Mouse (Mus musculus) brain, embryonic 14.5 days (tissue): ENCODE measurements at regions not wholly inside any gene's neighbourhood (a gene's known extent, or its start where the extent isn't known, plus 50 kb on each side); places are given as distances from the start of the nearest gene placed in this dataset.
A peak's percentile ranks its signal among the peaks of the same experiment; 100 is the strongest.
"Not testable (repeated sequence)": the region's sequence is repeated elsewhere in the genome, so short reads cannot be mapped to it uniquely, and the experiment has no call there.

Experiments used
- DNase-seq: peaks from one replicate; pipeline ENCODE4 v3.0.0-alpha.2; 2011; ENCODE audit warnings: low read depth
- CTCF ChIP-seq: fragments of 200-500 bp; IDR thresholded peaks from 2 replicates; pipeline ENCODE4 v1.5.1; 2012; ENCODE audit warnings: inconsistent platforms, mild to moderate bottlenecking, moderate library complexity, borderline replicate concordance; ENCODE audit not compliant: insufficient read depth, insufficient read length; ENCODE audit errors: extremely low read depth
- POLR2A ChIP-seq: fragments of 200-500 bp; IDR thresholded peaks from 2 replicates; pipeline ENCODE4 v1.6.1; 2012; ENCODE audit warnings: mild to moderate bottlenecking, inconsistent platforms, borderline replicate concordance; ENCODE audit not compliant: poor library complexity, insufficient read depth, insufficient read length, severe bottlenecking; ENCODE audit errors: extremely low read depth

GRCm38 (mm10) chr15:41283199-41283598 is 1149.0 kb downstream of the 9330182O14Rik start:
- DNase-seq: no peak
- no peak for TF ChIP-seq CTCF
- TF ChIP-seq POLR2A: no peak

DNA sequence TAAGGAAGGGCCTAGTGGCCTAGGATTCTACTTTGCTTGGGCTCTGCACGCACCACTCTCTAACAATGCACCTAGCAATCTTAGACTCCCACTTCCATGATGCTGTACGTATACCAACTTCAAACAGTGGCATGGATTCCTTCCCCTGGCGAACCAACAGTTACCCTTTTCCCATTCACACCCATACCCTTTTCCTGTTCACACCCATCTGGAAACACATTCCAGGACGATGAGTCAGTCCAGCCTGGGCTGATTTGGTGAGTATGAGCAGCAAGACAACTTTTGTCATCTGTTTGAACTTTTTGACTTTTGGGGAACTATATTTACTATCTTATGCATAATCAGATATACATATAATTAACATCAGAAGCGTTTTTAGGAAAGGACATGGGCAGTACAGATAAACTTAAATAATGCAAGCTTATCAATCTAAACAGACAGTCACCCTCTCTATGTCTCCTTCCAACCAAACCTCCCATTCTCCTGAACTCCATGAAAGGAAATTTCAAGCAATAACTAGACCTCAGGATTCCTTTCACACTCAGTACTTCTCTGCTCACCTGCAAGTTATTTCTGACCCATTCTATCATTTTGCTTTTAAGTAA is 1152.7 kb downstream of the 9330182O14Rik start:
- TF ChIP-seq POLR2A (no peak), CTCF (no peak)
- no peak for DNase-seq

DNA sequence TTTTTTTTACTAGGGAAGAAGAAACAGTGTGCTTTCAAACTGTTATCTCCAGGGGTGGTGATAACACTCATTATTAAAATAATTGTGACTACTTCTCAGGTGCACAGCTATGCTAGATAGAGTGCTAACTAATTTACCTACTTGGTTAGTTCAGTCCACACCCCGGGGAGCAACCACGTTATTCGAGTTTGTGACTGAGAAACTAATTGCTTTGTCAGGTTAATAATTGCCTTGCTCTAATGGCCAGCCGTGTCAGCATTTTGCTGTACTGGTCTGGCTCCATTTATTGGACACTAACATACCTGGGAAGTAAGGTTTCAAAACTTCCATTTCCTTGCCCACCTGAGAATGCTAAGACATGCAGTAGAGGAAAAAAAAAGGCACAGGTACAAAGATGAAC is 1163.3 kb downstream of the 9330182O14Rik start:
- no peak for TF ChIP-seq POLR2A
- no peak for DNase-seq

- DNase-seq: no peak
- TF ChIP-seq POLR2A: no peak
Observed at GRCm38 (mm10) chr15:41306638-41307037, 1172.5 kb downstream of the 9330182O14Rik start.

- no peak for DNase-seq
- no peak for TF ChIP-seq POLR2A
- no peak for TF ChIP-seq CTCF
Observed at GRCm38 (mm10) chr15:41311728-41312320, 1177.7 kb downstream of the 9330182O14Rik start.

DNA sequence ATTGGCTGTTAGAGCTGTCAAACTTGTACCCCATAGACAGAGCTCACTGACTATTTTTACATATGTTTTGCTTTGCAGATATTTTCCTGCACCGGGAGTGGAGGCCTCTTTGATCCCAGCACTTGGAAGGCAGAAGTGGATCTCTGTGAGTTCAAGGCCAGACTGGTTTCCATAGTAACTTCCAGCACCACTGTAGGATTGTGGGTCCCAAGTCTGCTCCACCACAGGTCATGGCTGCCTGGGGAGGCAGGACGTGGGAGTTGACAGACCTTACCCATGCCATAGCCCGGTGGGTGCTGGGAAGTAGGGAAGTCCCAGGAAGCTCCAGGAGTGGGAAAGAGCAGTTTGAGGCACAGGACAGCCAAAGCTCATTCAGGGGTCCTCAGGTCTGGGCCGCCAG is 1180.8 kb downstream of the 9330182O14Rik start:
- no peak for DNase-seq
- no peak for TF ChIP-seq POLR2A
- no peak for TF ChIP-seq CTCF

- TF ChIP-seq CTCF (peak; percentile 47; the same call in 1 of the 2 replicates), POLR2A (no peak)
- DNase-seq: peak; percentile 84
Observed at GRCm38 (mm10) chr15:41325633-41326252, 1191.6 kb downstream of the 9330182O14Rik start.

- TF ChIP-seq POLR2A (no peak), CTCF (no peak)
- no peak for DNase-seq
Observed at GRCm38 (mm10) chr15:41329286-41329685, 1195.1 kb downstream of the 9330182O14Rik start.

DNA sequence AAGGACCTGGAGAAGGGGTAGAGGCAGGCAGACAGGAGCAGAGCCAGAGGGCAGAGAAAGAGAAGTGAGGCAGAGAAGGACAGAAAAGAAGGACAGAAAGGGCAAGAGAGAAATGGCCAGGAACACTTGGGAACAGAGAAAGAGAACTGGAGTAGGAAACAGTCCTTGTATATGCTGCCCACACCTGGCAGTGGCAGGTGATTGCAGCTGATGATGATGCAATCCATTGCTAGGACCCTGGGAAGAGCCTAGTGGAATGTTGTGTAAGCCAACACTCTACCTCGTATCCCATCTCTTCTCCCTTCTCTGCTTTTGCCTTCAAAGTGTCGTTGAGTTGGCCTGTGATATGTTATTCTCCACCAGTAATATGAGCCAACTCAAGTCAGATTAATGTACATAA is 1195.9 kb downstream of the 9330182O14Rik start:
- no peak for DNase-seq
- TF ChIP-seq CTCF: no peak
- no peak for TF ChIP-seq POLR2A

DNA sequence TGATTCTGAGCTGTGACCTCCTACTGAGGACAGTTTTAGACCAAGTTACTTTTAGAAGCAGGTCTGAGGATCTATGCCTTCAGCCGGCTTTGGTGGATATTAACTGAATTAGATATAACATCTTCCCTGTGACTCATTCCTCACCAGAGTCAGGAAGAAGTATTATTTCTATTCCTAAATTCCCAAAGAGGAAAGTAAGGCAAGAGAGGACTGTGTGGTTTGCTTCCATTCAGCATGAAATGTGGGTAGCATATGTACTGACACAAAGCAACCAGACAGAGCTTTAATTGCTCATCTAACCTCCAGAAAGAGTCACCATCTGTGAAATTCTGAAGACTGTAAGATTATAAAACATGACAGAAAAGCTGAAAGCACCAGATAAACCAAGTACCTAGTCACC is 1198.3 kb downstream of the 9330182O14Rik start:
- no peak for TF ChIP-seq POLR2A
- TF ChIP-seq CTCF: no peak
- DNase-seq: no peak

DNA sequence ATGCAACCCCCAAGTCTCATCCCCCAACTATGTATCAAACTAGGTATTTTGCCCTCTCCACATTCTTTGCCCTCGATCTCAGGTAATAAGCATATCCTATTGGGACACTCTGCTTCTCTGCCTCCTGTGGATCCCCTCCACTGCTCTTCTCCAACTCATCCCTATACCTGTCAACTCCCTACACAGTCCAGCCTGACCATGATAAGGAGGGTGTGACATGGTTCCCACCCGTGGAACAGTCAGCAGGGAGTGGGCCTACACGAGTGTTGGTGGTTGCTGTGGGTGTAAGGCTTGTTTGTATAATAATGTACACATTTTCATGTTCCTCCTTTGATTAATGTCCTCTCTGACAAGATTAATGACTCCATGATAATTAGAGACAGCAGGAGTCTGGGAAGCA is 1199.0 kb downstream of the 9330182O14Rik start:
- TF ChIP-seq CTCF (no peak), POLR2A (no peak)
- DNase-seq: no peak

GRCm38 (mm10) chr15:41340621-41341020 is 1206.5 kb downstream of the 9330182O14Rik start:
- not testable (repeated sequence) for DNase-seq

- no peak for DNase-seq
- TF ChIP-seq CTCF (no peak), POLR2A (no peak)
Observed at GRCm38 (mm10) chr15:41345554-41345953, 1211.4 kb downstream of the 9330182O14Rik start.
